Mouse (Mus musculus): ENCODE results near the gene Rusc2. TPM values are rescaled to one million over a fixed set of nuclear protein-coding genes. Genes with fewer than 3 reads are reported as not detected.
A peak's percentile ranks its signal among the peaks of the same experiment; 100 is the strongest.

The Rusc2 gene
- polyA plus RNA-seq, 1 experiment from 2014 or later, result 8.0 TPM

DNA sequence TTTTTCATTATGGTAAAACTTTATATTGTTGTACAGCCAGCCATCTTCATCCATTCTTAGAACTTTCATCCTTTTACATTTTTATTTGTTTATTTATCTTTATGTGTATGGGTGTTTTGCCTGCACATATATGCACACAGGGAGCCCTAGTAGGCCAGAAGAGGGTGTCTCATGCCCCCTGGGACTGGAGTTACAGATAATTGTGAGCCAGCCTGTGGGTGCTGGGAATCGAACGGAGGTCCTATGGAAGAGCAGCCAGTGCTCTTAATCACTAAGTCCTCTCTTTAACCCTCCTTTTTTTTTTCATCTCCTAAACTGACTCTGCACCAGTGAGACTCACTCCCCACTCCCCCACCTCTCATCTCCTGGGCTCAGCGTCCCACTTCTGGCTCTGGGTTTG, 2.8 kb downstream of the Rusc2 start:
- no peaks in the 10 kb centered on the region for H3K9me3 ChIP-seq
- H3K9ac ChIP-seq (replicated peaks), result no peak overlapping the region
- H3K27me3 ChIP-seq, result peaks cover 18% of the 10 kb centered on the region
- H3K4me2 ChIP-seq, result no peak overlapping the region
- H3K4me3 ChIP-seq (replicated peaks), result no peak overlapping the region
- peaks cover 10% of the 10 kb centered on the region for H3K4me1 ChIP-seq (replicated peaks)
- WGBS, result 91% methylated on average over 3 of the region's 3 CpGs
- no peak overlapping the region for H3K27ac ChIP-seq
- ATAC-seq (ENCODE audit: insufficient number of reproducible peaks, insufficient read depth, low FRiP score, low TSS enrichment, low read depth), result no peak
- no peaks in the 10 kb centered on the region for H3K36me3 ChIP-seq

GRCm38 (mm10) chr4:43386932-43387331, 5.2 kb downstream of the Rusc2 start:
- Histone ChIP-seq H3K4me1 (replicated peaks) (peaks cover 8% of the 10 kb centered on the region; the same call in 1 of the 2 replicates), H3K36me3 (no peaks in the 10 kb centered on the region), H3K4me3 (replicated peaks) (no peak overlapping the region), H3K9me3 (no peaks in the 10 kb centered on the region), H3K27ac (no peak overlapping the region), H3K4me2 (no peak overlapping the region), H3K27me3 (no peaks in the 10 kb centered on the region), H3K9ac (replicated peaks) (no peak overlapping the region)
- no peak for ATAC-seq (ENCODE audit: insufficient number of reproducible peaks, insufficient read depth, low FRiP score, low TSS enrichment, low read depth)

- Histone ChIP-seq H3K27me3 (no peaks in the 10 kb centered on the region), H3K4me3 (replicated peaks) (no peak overlapping the region), H3K4me1 (replicated peaks) (peaks cover 8% of the 10 kb centered on the region), H3K27ac (no peak overlapping the region), H3K9me3 (no peaks in the 10 kb centered on the region), H3K4me2 (no peak overlapping the region), H3K36me3 (no peaks in the 10 kb centered on the region), H3K9ac (replicated peaks) (no peak overlapping the region)
- no peak for ATAC-seq (ENCODE audit: insufficient number of reproducible peaks, insufficient read depth, low FRiP score, low TSS enrichment, low read depth)
- 85% methylated on average over 2 of the region's 2 CpGs for WGBS
Observed at GRCm38 (mm10) chr4:43389390-43389789, 7.6 kb downstream of the Rusc2 start.

GRCm38 (mm10) chr4:43389845-43390440, 8.2 kb downstream of the Rusc2 start:
- Histone ChIP-seq H3K9me3 (no peaks in the 10 kb centered on the region), H3K4me2 (no peak overlapping the region), H3K9ac (replicated peaks) (no peak overlapping the region), H3K27ac (no peak overlapping the region), H3K36me3 (no peaks in the 10 kb centered on the region), H3K27me3 (no peaks in the 10 kb centered on the region), H3K4me1 (replicated peaks) (peaks cover 14% of the 10 kb centered on the region), H3K4me3 (replicated peaks) (no peak overlapping the region)
- WGBS, result 74% methylated on average over 9 of the region's 9 CpGs
- ATAC-seq (ENCODE audit: insufficient number of reproducible peaks, insufficient read depth, low FRiP score, low TSS enrichment, low read depth), result no peak

DNA sequence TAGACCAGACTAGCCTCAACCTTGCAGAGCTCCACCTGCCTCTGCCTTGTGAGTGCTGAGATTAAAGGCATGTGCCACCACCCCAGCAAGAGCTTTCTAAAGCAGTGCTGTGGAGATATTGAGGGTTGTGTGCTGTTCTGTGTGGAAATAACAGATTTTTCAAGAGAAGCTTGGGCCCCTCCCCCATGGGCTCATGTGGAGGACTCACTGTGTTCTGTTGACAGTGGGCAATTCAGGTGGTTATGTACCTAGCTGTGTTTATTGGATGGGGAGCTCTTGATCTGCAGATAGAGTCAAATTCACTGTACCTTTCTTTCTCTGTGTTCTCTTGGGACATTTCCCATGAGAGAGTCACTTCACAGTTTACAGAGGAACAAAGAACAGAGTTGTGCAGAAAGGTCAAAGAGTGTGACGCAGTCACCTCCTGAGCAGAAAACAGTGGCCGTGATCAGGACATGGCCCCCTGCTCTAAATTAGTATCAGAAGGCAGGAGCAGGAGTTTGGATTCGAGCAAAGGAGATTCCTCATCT, 9.8 kb downstream of the Rusc2 start:
- Histone ChIP-seq H3K36me3 (no peaks in the 10 kb centered on the region), H3K9ac (replicated peaks) (no peak overlapping the region), H3K9me3 (no peaks in the 10 kb centered on the region), H3K4me2 (no peak overlapping the region), H3K27ac (no peak overlapping the region), H3K4me3 (replicated peaks) (no peak overlapping the region), H3K4me1 (replicated peaks) (peaks cover 16% of the 10 kb centered on the region), H3K27me3 (no peaks in the 10 kb centered on the region)
- ATAC-seq (ENCODE audit: insufficient number of reproducible peaks, insufficient read depth, low FRiP score, low TSS enrichment, low read depth), result no peak
- 72% methylated on average over 3 of the region's 3 CpGs for WGBS

GRCm38 (mm10) chr4:43394345-43394891, 12.6 kb downstream of the Rusc2 start:
- Histone ChIP-seq H3K4me3 (replicated peaks) (no peak overlapping the region), H3K9ac (replicated peaks) (no peak overlapping the region), H3K4me2 (peak overlapping the region; percentile 5; the same call in 1 of the 2 replicates), H3K9me3 (no peaks in the 10 kb centered on the region), H3K36me3 (no peaks in the 10 kb centered on the region), H3K4me1 (replicated peaks) (peaks cover 37% of the 10 kb centered on the region), H3K27ac (peak overlapping the region; percentile 76), H3K27me3 (no peaks in the 10 kb centered on the region)
- no peak for ATAC-seq (ENCODE audit: insufficient number of reproducible peaks, insufficient read depth, low FRiP score, low TSS enrichment, low read depth)
- WGBS, result 52% methylated on average over 15 of the region's 15 CpGs

GRCm38 (mm10) chr4:43395147-43395546, 13.4 kb downstream of the Rusc2 start:
- Histone ChIP-seq H3K4me1 (replicated peaks) (peaks cover 43% of the 10 kb centered on the region), H3K9me3 (no peaks in the 10 kb centered on the region), H3K27ac (no peak overlapping the region), H3K27me3 (no peaks in the 10 kb centered on the region), H3K9ac (replicated peaks) (no peak overlapping the region), H3K4me3 (replicated peaks) (no peak overlapping the region), H3K4me2 (no peak overlapping the region), H3K36me3 (no peaks in the 10 kb centered on the region)
- WGBS, result 81% methylated on average over 5 of the region's 5 CpGs
- ATAC-seq (ENCODE audit: insufficient number of reproducible peaks, insufficient read depth, low FRiP score, low TSS enrichment, low read depth), result no peak

DNA sequence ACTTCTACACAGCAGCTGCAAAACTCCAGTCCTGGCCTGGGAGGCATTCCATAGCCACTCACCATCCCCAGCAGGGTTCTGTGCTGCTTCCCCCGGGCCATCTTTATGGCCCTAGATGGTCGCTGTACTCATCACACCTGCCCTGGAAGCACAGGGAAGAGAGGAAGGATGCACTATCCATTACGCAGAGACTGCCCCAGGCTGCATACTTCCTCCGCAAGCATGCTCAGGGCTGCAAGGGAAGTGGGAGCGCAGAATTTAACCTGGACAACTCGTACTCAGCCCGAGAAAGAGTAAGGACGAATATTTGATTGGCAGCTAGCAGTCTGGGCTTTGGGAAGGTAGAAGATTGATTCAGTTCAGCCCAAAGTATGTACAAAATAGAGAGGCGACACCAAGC, 14.1 kb downstream of the Rusc2 start:
- Histone ChIP-seq H3K4me3 (replicated peaks) (no peak overlapping the region), H3K27me3 (no peaks in the 10 kb centered on the region), H3K27ac (no peak overlapping the region), H3K4me2 (no peak overlapping the region), H3K4me1 (replicated peaks) (peaks cover 49% of the 10 kb centered on the region), H3K9me3 (no peaks in the 10 kb centered on the region), H3K9ac (replicated peaks) (no peak overlapping the region), H3K36me3 (no peaks in the 10 kb centered on the region)
- no peak for ATAC-seq (ENCODE audit: insufficient number of reproducible peaks, insufficient read depth, low FRiP score, low TSS enrichment, low read depth)
- 60% methylated on average over 9 of the region's 9 CpGs for WGBS

DNA sequence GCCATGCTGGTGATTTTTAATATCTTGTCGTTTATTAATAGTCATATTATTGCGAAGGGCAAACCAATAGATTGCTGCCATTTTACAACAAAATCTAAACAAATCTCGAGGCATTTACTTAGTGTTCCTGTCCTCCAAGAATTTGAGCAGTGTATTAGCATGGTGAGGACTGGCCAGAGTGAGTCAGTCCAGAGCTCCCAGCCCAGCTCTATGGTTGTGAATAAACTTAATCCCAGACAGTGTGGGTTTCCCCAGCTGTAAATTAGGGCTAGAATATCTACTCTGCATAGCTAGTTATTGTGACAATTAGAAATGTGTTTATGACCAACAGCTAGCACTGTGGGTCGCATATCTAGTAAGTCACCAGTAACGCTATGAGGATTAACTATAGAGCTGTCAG, 14.6 kb downstream of the Rusc2 start:
- Histone ChIP-seq H3K4me1 (replicated peaks) (peaks cover 54% of the 10 kb centered on the region), H3K9me3 (no peaks in the 10 kb centered on the region), H3K27ac (no peak overlapping the region), H3K4me2 (no peak overlapping the region), H3K4me3 (replicated peaks) (no peak overlapping the region), H3K9ac (replicated peaks) (no peak overlapping the region), H3K27me3 (no peaks in the 10 kb centered on the region), H3K36me3 (no peaks in the 10 kb centered on the region)
- ATAC-seq (ENCODE audit: insufficient number of reproducible peaks, insufficient read depth, low FRiP score, low TSS enrichment, low read depth), result no peak
- 81% methylated on average over 5 of the region's 5 CpGs for WGBS

DNA sequence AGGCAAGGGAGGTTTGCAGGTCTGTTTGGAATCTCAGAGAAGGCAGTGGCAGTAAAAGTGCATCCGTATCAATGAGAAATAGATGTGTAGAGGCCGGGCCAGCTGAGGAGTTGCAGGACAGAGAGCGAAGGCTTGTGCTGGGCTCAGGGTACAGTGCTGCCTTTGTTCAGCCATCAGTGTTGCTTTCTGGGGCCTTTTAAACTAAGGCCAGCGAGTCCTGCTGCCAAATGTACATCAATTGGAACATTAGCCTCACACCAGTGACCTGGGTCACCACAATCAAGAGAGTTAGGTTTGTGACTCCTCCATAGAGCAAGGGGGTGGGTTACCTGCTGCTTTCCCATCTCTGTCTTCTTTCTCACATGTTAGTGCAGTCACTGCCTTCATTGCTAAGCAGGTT, 16.2 kb downstream of the Rusc2 start:
- no peak for ATAC-seq (ENCODE audit: insufficient number of reproducible peaks, insufficient read depth, low FRiP score, low TSS enrichment, low read depth)
- Histone ChIP-seq H3K36me3 (no peaks in the 10 kb centered on the region), H3K9ac (replicated peaks) (no peak overlapping the region), H3K9me3 (no peaks in the 10 kb centered on the region), H3K27ac (peak overlapping the region; percentile 64; the same call in 1 of the 2 replicates), H3K27me3 (no peaks in the 10 kb centered on the region), H3K4me3 (replicated peaks) (no peak overlapping the region), H3K4me2 (no peak overlapping the region), H3K4me1 (replicated peaks) (peaks cover 61% of the 10 kb centered on the region)
- WGBS, result 51% methylated on average over 4 of the region's 4 CpGs

DNA sequence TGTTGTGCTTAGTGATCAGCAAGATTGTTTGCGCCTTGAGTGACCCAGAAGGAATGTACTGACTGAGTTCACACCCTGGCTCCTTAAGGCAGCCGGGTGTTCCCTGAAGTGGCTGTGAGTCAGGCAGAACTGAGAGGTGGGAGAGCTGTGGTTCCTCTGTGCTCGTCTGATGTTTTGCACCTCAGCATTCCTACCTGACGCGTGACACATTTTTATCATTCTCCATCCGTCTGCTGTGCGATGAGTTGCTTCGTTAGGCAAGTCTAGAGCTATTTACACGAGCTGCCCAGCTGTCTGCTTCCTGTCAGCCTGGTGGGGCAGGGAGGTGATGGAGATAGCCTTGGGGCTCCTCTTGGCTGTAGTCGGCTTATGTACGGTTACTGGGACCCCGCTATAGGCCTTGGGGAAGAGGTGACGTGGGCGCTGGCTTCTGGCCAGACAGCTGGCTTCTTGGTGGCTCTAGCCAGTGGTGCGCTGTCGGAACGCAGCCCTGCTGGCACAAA, 17.1 kb downstream of the Rusc2 start:
- no peaks in the 10 kb centered on the region for H3K36me3 ChIP-seq
- 0 out of 2 replicates have a peak overlapping the region, but pooled peaks have one; percentile 4 for H3K4me2 ChIP-seq
- H3K9ac ChIP-seq (replicated peaks), result no peak overlapping the region
- peaks cover 61% of the 10 kb centered on the region for H3K4me1 ChIP-seq (replicated peaks)
- no peak for ATAC-seq (ENCODE audit: insufficient number of reproducible peaks, insufficient read depth, low FRiP score, low TSS enrichment, low read depth)
- 0 out of 2 replicates have a peak overlapping the region, but pooled peaks have one; percentile 64 for H3K27ac ChIP-seq
- H3K4me3 ChIP-seq (replicated peaks), result no peak overlapping the region
- 47% methylated on average over 17 of the region's 17 CpGs for WGBS
- no peaks in the 10 kb centered on the region for H3K9me3 ChIP-seq
- H3K27me3 ChIP-seq, result no peaks in the 10 kb centered on the region
